Mouse (Mus musculus) adrenal gland, adult 18-20 months (tissue): ENCODE data around the gene Fyn. TPM values are rescaled to one million over a fixed set of nuclear protein-coding genes. Genes with fewer than 3 reads are reported as not detected.
A peak's percentile ranks its signal among the peaks of the same experiment; 100 is the strongest.

Source experiments
- DNase-seq, 2 experiments: peaks; one replicate each; pipeline ENCODE4 v3.0.0; 2021 to 2022; ENCODE audit warnings: low spot score in 2 of 2
- long read RNA-seq, 2 experiments: library from polyadenylated mRNA; stranded (forward); transcript quantifications; one replicate each; pipeline ENCODE4 v2.0.0; 2021
- total RNA-seq, 2 experiments: library from RNA; stranded (reverse); gene quantifications; 1 replicate in 1 of 2; 2 replicates in 1 of 2; pipeline ENCODE4 v1.2.3; 2021

Fyn gene
- 10 to 100 TPM; 41.4 to 46.2 TPM for total RNA-seq
- long read RNA-seq, experiment 1, transcript Fyn-201 (14 exons, 3,562 nt): minor isoform, 13 of 48 reads
- long read RNA-seq, experiment 1, transcript Fyn-202 (14 exons, 3,528 nt): major isoform, 24 of 48 reads
- long read RNA-seq, experiment 1, partial matches to known transcripts: 2 of 48 reads
- long read RNA-seq, experiment 1, other reads (novel, unspliced or antisense): 8 of 48 reads
- long read RNA-seq, experiment 2, transcript Fyn-202 (14 exons, 3,528 nt): major isoform, 91 of 130 reads
- long read RNA-seq, experiment 2, transcript Fyn-201 (14 exons, 3,562 nt): minor isoform, 24 of 130 reads
- long read RNA-seq, experiment 2, partial matches to known transcripts: 6 of 130 reads
- long read RNA-seq, experiment 2, other reads (novel, unspliced or antisense): 8 of 130 reads

DNA sequence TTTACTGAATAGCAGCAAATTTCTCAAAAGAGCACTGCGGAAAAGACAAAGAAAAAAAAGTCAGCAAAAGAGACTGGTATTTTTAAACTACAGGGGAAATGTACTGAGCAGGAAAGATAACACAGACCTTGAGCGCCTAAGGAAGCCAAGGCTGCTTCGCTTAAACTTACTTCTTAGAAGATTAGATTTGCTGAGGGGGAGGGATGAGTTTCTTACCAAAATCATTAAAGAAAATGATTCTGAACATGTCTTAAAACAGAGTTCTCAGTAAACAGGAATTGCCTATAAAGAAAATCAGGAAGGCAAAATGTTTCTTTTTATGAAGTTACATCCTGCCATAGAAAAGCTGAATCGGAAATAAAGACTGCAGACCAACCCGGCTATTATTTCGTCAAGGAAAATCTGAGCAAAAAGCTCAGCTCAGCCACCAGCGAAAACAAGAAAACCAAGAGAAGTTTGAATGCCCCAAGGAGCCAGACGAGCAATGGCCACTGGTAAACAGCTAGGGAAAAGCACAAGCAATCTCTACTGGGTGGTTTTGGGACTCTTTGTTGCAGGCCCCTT, at the start of gene Fyn:
Fyn (plus strand) TSS at position 284 of the 564 bp plus-strand sequence.
- DNase-seq: no peak

DNA sequence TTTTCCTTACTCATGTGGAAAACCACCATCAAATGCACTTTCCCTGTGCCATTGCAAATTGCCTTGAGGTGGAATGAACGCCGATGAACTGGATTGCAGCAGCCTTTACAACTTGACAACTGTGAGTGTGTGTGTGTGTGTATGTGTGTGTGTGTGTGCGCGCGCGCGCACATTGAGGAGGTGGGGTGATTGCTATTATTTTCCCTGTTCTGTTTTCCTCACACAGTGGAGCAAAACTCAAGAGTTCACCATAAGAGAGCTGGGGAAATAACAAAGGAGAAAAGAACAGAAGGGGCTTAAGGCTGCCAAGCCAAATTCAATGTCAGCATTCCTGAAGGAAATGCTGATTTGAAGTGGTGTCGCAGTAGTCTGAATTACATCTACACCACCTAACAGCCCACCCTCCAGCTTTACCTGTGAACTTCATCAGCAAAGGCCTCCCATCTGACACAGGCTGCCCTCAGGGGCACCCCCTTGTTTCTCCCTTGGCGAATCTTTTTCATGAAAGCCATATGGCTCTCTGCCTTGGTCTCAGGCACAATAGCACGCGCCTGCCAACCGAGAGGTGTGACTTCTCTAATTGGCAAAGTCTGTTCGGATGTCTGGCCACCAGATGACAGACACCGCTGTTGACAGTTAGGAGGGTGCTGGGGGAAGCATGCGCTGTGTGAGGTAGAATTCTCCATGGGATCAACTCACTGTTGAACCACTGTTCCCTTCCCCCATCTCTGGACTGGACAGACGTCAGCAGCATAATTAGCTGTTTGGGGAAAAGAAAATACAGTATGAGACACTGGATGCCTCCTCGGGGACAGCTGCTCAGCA, 47.6 kb upstream of the Fyn start:
- no peak for DNase-seq

DNA sequence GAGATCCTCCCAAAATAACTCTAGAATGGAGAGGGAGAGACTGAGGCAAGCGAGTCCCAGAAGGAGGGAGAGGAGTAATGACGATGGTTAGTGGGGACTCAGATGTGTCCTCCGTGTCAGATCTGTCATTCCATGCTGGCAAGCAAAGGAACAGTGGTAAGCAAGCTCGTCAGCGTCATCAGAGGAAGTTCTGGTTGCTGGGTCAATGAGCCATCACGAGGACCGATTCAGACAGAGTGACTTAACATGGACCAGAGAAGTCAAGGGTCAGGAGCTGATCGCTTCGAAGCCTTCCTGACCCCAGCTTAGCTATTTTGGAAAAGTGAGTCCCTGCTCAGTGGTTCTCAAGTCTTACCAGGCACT, 47.1 kb upstream of the Fyn start:
- DNase-seq: no peak

DNA sequence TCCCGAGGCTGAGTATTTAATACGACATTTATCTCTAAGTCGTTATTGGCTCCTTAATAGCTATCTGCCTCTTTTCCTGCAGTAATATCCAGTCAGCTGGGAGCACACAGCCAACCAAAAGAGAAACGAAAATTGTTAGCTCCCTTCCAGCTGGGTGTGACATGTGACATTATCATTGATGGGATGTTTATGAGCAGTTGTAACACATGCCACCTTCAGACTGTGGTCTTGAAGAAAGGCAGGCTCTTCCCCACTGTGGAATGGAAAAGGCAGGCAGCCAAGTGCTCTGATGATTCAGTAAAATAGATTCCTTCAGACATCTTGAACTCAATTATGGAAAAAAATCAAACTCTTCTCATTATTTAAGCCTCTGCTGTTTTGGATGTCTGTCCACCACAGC, 46.5 kb upstream of the Fyn start:
- DNase-seq: no peak

DNA sequence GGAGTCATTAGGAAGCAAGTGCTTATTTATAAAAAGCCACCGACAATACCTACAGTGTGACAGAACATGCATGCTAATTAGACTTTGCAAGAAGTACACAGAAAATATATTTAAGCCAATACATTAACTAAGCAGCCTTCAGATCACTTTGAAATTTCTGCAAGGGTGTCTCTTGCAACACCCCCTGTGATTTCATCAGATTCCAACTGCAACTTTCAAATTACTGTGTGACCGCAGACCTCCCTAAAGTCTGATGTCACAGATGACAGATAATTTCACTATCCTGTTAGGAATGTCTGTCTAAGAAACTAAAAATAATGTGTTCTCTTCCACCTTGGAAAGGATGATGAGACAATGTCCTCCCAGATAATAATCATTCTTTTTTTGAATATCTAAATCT, 44.4 kb upstream of the Fyn start:
- DNase-seq: no peak

DNA sequence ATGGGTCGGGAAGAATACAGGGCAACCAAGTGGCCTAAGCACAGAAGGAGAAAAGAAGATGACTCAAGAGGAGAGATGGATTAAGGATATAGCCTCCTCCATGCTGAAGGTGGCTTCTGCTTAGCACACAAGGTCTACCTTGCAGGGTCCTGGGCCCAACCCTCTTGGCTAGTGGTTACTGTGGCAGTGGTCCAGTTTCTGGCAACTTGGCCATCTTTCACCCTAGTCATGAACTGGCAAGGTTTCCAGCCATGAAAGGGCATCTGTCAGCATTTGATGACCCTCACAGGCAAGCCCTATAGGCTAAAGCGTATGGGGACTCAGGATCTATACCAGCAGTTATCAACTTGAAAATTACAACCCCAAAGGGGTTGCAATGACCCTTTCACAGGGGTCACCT, 40.0 kb upstream of the Fyn start:
- no peak for DNase-seq

DNA sequence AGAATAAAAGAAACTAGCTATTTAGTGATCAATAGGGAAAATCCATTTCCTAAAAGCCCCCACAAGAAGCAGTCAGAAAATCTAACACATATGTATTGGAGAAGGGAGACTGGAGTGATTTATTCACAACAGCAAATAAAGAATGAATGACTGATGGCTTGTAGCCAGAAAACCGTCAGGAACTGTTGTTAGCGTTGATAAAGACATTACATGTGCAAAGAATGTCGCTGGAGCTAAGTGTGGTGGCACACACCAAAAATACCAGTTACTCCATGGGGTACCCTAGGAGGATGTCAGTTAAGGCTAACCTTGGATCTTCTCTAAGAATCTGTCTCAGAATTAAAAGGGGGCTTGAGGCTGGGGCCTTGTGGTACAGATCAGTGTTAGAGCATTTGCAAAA, 34.3 kb upstream of the Fyn start:
- no peak for DNase-seq

DNA sequence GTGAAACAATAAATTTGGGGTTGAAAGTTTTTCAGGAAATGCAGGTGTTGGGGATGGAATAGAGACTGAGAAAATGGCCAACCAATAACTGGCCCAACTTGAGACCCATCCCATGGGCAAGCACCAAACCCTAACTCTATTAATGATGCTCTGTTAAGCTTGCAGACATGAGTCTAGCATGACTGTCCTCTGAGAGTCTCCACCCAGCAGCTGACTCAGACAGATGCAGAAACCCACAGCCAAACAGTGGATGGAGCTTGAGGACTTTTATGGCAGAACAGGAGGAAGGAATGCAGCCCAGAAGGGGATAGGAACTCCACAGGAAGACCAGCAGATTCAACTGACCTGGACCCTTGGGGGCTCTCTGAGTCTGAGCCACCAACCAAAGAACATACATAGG, 32.8 kb upstream of the Fyn start:
- no peak for DNase-seq

DNA sequence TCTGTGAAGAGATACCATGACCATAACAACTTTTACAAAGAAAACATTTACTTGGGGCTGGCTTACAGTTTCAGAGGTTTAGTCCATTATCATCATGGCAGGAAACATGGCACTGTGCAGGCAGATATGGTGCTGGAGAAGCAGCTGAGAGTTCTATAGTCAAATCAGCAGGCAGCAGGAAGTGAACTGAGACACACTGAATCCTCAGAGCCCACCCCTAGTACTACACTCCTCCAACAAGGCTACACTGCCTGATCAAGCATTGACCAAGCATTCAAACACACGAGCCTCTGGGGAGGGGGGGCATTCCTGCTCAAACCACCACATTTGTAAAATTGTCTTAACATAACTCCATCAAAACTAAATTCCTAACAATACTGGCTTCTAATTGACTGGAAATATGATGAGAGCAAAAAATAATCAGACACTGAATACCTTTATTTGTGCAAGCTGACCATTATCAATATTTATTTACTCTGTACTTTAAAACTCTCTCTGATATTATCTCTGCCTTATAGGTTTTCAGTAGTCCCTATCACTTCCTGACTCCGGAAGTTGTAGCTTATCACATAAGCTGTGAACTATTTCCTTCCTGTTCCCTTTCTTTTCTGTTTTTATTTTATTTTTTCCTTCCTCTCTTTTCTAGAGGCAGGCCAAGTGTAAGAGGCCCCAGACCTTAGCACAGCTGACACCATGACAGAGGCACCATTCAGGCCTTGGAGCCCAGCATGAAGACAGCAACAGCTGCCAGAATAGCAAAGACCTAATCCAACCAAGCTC, 29.3 kb upstream of the Fyn start:
- no peak for DNase-seq

DNA sequence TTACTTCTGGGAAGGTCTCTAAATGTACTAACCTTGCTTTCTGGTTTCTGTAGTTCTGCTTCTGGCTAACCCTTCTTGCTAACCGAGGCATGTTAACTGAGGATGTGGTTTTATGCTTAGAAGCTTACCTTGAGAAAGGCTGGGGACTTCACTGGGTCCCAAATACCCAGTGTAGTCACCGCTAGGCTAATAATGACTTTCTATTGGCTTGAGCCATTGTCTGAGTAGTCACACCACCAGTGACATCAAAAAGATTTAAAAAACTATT, 28.8 kb upstream of the Fyn start:
- DNase-seq: no peak

DNA sequence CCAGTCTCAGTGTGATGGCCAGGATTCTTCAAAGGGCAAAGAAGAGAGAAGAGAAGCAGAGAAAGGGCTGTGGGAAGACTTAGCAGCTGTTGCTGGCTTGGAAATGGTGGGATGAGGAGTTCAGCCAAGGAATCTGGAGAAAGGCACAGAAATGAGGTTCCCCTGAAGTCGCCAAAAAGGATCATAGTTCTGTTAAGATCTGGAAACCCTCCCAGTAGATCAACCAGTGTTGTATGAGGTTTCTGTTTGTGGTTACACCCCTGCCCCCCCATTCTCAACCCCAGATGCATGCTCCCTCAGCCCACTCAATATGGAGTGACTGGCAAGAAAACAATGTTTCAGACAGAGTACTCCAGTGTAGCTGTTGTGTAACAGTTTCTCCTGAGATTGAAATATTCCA, 25.1 kb upstream of the Fyn start:
- DNase-seq: no peak

DNA sequence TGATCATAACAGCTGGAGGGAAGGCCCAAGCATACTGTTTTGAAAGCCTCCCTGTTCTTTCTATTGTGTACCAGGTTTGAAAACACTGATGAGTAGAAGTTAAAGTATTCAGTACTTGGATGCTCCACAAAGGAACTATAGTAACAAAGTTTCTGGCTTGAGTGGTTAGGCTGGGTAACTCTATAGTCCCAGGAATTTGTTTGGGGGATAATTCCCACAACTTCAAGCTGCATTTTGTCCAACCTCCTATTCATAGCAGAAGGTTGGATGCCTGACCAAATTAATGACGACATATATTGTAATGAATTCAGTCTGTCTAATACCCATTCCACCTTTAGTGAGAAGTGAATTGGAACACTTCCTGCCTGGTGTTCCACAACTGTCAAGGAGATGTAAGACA, 22.7 kb upstream of the Fyn start:
- DNase-seq: no peak

DNA sequence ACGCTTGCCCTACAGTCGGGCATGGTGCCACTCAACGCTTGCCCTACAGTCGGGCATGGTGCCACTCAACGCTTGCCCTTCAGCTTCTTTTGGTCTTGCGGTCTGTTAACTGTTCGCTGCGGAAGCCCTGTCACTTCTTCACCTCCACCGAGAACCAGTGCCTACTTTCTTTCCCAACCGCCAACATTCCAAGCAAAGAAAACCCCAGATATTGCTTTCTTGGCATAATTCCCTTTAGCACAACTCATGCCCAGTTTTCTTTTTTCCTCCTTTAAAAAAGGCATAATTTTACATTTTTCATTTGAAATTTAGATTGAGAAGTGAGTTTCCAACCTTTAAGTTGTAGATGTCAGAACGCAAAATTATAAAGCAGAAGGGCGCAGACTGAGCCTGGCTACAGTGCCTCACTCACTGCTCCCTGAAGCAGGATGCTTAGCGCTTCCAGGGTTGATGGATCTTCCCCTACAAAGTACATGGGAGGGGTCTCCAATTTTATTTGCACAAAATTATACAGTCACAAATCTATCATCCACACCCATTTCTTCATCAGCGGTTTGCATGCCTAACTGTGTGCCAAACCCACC, 18.8 kb upstream of the Fyn start:
- DNase-seq: no peak

DNA sequence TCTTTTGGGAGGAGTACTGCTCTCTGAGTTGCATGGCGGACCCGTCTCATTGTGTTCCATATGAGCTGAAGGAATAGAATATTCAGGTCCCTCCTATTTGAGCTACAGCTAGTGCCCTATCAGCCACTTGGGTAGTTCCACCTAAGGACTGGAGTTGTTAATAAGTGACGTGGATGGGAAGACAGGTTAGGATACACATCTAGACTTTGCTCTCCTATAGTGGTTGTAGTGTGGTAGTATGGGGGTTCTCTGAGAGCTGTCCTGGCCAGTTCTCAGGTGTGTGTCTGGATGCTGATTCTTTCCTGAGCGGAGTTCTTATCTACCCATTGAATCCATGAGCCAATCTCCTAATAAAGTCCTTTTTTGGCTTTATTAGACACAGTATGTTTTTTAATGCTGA, 4.5 kb upstream of the Fyn start:
- DNase-seq: no peak

DNA sequence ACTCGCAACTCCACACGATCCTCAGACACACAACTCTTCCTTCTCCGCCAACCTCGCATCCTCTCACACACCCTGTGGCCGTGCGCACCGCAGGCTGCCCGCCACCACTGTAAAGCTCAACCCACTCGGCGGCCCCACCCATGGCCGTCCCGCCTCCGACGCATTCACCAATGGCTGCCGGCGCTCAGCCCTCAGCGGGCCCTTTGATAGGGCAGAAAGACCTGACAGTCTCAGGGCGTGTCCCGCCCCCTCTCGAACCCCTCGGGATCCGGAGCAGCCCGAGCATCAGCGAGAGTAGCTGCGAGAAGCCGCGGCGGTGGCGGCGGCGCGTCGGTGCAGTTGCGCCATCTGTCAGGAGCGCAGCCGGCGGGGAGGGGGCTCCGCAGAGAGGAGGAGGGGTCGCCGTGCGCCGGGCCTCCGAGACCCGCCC, 862 bp downstream of the Fyn start:
- DNase-seq: peak; percentile 91 to 93

DNA sequence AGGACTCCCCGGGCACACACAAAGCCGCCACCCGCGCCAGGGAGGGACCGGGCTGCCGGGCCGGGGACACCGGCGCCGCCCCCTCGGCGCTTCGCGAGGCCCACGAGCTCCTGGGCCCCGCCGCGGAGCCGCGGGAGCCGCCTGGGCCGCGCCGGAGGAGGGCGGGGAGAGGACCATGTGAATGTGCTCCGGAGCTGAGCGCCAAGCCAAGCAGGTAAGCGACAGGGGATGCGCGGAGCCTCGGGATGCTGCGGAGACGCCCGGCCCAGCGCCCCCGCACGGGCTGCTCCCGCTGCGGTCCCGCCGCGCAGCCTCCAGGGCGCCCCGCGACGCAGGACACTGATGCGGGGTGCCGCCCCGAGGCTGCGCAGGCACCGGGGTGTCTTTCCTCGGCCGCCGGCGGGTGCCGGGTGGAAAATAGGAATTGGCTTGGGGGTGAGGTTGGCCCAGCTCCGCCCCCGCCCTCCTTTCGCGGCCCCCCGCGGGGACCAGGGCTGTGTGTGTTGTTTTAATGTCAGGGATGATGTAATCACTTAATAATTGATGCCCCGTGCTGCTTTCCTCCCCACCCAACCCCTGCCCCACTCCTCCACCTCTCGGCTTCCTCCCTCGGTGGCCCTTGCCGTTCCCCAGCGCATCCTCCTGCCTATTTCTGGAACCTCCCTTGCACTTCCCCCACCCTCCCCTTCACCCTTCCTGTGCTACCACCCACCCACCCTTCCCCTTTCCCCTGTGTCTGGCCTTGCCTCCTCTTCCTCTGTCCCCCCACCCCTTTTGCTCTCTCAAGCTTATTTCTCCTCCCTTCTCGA, 1.5 kb downstream of the Fyn start:
- DNase-seq: peak; percentile 64 to 67

DNA sequence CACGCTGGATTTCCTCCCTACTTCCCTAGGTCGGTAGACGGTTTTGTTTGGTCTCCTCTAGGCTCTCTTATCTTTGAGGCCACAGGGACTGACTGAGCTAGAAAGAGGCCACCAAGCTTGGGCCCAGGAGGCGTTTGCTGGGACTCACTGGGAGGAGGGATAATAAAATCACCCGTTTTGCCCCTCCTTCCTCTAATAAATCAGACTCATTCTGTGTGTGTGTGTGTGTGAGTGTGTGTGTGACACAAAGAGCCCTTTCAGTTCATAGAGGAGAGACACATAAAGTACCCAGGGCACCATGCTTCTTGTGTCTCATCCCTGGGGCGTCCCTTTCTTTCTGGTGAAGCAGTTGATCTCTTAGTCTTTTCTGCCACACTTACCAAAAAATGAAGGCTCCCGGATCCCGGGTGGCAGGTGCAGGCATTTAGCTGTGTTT, 2.1 kb downstream of the Fyn start:
- DNase-seq: peak; percentile 38 to 46

DNA sequence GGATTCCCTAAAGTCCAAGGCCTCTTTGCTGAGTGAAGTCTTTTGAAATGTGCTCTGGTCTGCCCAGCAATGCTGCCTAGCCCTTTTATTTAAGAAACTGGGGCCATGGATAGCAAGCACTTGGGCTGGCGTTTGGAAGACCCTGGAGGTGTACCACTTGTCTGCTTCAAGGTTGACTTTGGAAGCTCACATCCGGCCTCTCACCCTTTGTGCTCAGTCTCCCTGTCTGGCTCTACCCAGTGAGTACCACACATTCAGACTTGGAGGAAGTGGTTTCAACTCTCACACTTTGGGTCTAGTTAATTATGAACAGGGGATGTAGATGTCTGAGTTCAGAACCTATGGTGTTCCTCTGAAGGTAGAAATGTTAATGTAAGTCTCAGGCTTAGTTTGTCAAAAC, 2.8 kb downstream of the Fyn start:
- DNase-seq: peak in 1 of 2 experiments; percentile 28

DNA sequence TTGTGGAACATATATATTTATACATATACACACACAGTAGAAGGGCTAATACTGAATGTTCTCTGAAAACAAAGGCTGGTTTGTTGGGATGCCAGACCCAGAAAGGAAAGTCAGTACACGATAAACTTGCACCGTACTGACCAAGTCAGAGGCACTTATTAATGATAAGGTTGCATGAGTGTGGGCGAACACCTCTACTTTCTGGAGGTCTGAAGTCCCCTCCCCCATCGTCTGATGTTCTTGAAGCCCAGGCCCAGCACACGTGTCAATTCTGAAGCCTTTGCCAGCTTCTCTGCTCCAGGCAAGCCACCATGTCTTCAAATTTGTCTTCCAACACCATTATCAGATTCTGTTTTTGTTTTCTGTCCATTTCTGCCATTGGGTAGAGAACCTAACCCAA, 3.3 kb downstream of the Fyn start:
- DNase-seq: no peak

DNA sequence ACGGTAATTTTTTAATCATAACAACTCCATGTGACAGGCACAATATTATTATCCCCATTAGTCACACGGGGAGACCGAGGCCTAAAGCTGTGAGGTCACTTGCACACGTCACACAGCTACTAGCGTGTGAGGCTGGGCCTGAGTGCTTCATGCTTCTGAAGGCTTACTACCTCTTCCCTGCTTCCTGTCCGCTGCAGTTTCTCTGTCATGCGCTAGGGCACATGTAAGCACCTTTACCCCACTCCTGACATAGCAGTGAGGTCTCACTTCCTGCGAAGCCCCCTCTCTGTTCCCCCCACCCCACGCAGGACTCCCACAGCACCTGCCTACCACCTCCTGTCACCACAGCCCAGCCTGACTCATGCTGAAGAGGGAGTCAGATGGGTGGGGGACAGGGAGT, 8.0 kb downstream of the Fyn start:
- no peak for DNase-seq
